Mouse (Mus musculus) lung, embryonic 14.5 days (tissue): ENCODE results near the gene Agmo. TPM values are rescaled to one million over a fixed set of nuclear protein-coding genes. Genes with fewer than 3 reads are reported as not detected.

Experiments used
- ATAC-seq: fragments of 200-750 bp; cut with Nextera tagmentation; 2 replicates; pipeline ENCODE4 v1.8.0; 2017; ENCODE audit warnings: mild to moderate bottlenecking, moderate TSS enrichment, moderate library complexity; ENCODE audit not compliant: insufficient read depth
- DNase-seq: peaks from one replicate; pipeline ENCODE4 v3.0.0-alpha.2; 2015
- H3K27ac ChIP-seq: fragments of 300-500 bp; sonication (generic); 2 replicates; pipeline ENCODE4 v1.5.1; 2014; ENCODE audit warnings: low read depth, mild to moderate bottlenecking, moderate library complexity
- H3K27me3 ChIP-seq: fragments of 300-500 bp; sonication (generic); 2 replicates; pipeline ENCODE4 v1.6.1; 2014; ENCODE audit warnings: low read length, control low read depth; ENCODE audit not compliant: insufficient read depth
- H3K36me3 ChIP-seq: fragments of 300-500 bp; sonication (generic); 2 replicates; pipeline ENCODE4 v1.6.1; 2014; ENCODE audit warnings: control low read depth; ENCODE audit not compliant: insufficient read depth
- H3K4me1 ChIP-seq: fragments of 300-500 bp; sonication (generic); 2 replicates; pipeline ENCODE4 v1.6.1; 2014; ENCODE audit warnings: antibody characterized with exemption, control low read depth; ENCODE audit not compliant: insufficient read depth
- H3K4me2 ChIP-seq: fragments of 300-500 bp; sonication (generic); 2 replicates; pipeline ENCODE4 v1.6.1; 2014; ENCODE audit warnings: mild to moderate bottlenecking
- H3K4me3 ChIP-seq: fragments of 300-500 bp; sonication (generic); 2 replicates; pipeline ENCODE4 v1.5.1; 2014; ENCODE audit warnings: low read depth, low read length
- H3K9ac ChIP-seq: fragments of 300-500 bp; sonication (generic); 2 replicates; pipeline ENCODE4 v1.6.1; 2014
- H3K9me3 ChIP-seq: fragments of 300-500 bp; sonication (generic); 2 replicates; pipeline ENCODE4 v1.6.1; 2016; ENCODE audit warnings: low read depth, low read length, control low read depth
- CTCF ChIP-seq: IDR thresholded peaks from 2 replicates; pipeline ENCODE4 v1.5.1; 2016; ENCODE audit warnings: antibody characterized with exemption, low read depth
- whole genome bisulfite sequencing: fragments of 180-500 bp; shearing (Covaris S2); extraction: QIAGEN DNeasy Blood & Tissue Kit; methylation state at CpG from one replicate; pipeline ENCODE4 v1.1.7; 2014; 5-methylcytosine and 5-hydroxymethylcytosine counted together
- polyA plus RNA-seq: library from polyadenylated mRNA; unstranded; fragments of >200 nt; fragmentation: Nextera tagmentation; extraction: Ambion mirVana; gene quantifications from 2 replicates; pipeline ENCODE4 v1.2.1, GENCODE M21; 2014

Gene Agmo
- polyA plus RNA-seq, 1 experiment from 2014 or later = 0.29 TPM

DNA sequence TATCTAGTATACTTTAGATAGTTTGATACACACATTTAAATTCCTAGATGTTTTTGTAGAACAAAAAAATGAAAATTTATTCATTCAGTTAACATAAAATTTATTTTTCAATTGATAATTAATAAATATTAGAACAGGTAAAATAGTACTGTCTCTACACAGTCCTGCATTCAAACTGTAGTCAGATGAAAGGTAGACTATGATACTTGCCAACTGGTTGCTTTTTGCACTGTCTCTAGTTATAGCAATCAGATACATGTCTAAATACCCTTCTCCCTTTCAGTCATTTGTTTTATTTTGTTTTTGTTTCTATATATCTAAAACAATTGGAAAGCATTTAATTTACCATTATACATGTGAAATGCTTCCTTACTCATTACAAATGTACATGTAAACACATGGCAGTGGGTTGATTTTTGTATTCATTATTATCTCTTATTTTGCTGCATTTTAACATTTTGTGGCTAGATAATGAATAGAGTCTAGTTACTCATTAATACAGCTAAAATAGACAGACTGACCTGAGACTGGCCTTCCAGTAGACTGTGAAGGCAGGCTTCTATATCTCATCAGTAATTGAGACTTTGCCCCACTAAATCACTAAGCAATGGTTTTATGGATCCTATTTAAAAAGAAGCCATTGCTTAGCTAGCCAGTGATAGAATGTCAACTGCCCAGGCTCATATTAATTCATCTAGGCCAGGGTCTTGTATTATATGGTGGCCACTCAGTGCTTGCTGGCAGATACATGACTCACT lies 18.5 kb downstream of the Agmo start:
- Histone ChIP-seq H3K9ac (no peak overlapping the region), H3K4me1 (no peaks in the 10 kb centered on the region), H3K36me3 (no peaks in the 10 kb centered on the region), H3K27ac (no peak overlapping the region), H3K9me3 (no peaks in the 10 kb centered on the region), H3K4me2 (no peak overlapping the region), H3K4me3 (no peak overlapping the region), H3K27me3 (no peaks in the 10 kb centered on the region)
- no peak for TF ChIP-seq CTCF
- ATAC-seq (no peak), DNase-seq (no peak)

DNA sequence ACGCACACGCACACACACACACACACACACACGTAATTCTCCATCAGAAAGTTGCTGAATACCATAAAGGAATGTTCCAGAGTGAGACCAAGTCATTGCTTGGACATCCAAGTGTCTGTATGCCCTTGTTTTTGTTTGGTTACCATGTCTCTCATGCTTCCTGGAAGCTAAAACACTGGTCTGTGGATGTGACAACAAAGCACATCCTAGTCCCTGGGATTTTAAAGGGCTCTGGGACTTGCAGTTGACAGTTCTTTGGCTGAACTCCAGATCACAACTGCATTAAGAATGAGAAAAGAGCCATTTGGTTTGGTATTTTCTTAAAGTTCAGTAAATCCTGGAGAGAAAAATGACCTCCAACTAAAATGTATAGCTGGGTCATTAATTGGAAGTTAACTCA lies 22.2 kb downstream of the Agmo start:
- ATAC-seq = peak; percentile 60; the same call in 1 of the 2 replicates
- no peaks in the 10 kb centered on the region for H3K36me3 ChIP-seq
- TF ChIP-seq CTCF = no peak
- 64% methylated on average over 3 of the region's 3 CpGs for WGBS
- no peak overlapping the region for H3K4me2 ChIP-seq
- no peaks in the 10 kb centered on the region for H3K9me3 ChIP-seq
- no peaks in the 10 kb centered on the region for H3K27me3 ChIP-seq
- H3K4me3 ChIP-seq = no peak overlapping the region
- H3K4me1 ChIP-seq = no peaks in the 10 kb centered on the region
- DNase-seq = peak; percentile 76
- H3K9ac ChIP-seq = no peak overlapping the region
- H3K27ac ChIP-seq = no peak overlapping the region

DNA sequence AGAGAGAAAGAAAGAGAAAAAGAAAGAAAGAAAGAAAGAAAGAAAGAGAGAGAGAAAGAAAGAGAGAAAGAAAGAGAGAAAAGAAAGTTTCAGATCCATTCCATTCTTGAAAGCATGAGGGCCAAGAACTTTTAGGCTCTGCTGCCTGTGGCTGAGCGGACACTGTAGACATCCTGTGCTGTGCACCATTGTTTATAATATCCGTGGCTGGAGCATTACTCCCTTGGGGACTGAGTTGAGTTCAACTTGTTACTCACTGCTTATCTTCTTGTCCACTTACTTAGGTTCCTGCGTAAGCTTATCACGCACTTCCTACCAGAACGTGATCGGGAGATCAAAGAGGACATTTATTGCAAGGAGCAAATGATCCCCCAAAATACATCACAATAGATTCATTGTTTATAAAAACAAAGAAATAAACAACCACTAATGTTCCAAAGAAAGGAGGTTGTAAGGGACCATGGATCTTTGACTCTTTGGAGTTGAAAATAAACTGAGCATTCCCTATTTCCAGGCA lies 27.3 kb downstream of the Agmo start:
- Histone ChIP-seq H3K27me3 (no peaks in the 10 kb centered on the region), H3K27ac (no peak overlapping the region), H3K4me3 (no peak overlapping the region), H3K9ac (no peak overlapping the region), H3K36me3 (no peaks in the 10 kb centered on the region), H3K9me3 (no peaks in the 10 kb centered on the region), H3K4me2 (no peak overlapping the region), H3K4me1 (no peaks in the 10 kb centered on the region)
- no peak for TF ChIP-seq CTCF
- 39% methylated on average over 6 of the region's 6 CpGs for WGBS
- ATAC-seq (no peak; the same call in 1 of the 2 replicates), DNase-seq (peak; percentile 57)

DNA sequence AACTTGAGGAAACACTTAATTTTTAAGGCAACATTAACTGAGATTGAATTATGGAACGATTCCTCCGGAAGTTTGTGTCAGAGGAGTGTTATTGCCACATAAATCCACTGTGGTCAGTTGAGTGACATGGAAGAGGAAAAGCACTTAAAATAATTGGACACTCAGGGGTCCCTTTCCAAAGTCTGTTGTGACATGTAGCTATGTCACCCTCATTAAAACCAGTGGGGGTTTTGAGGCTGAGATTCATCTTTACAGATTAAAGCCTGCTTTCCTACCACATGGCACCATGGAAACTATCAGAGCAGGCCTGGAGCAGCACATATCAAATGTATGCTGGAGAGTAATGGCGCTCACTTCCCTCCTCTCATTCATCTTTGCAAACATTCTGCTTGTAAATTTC lies 31.2 kb downstream of the Agmo start:
- peak; percentile 61 for DNase-seq
- WGBS = 30% methylated on average over 3 of the region's 3 CpGs

DNA sequence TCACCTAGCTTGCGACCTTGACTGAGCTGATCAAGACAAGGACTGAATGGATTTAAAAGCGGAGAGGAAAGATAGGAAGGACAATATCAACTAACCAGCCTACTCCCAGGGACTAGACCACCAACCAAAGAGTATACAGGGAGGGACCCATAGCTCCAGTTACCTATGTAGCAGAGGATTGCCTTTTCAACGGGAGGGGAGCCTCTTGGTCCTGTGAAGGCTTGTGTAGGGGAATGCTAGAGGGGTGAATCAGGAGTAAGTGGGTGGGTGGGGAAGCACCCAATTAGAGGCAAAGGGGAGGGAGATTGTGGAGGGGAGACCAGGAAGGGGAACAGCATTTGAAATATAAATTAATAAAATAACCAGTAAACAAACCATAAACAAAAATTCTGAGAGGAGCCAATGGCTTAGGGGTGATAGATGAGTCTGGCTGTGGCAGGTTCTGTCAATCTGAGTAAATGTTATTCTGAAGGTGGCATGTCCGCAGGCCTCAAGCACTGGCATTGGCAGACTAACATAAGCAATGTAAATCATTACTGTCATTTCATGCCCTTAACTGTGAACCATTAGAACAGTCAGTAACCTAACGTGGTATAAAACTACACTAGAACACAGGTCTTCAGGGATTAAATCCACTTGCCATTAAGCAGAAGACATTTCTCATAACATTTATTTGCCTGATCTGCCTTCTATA lies 32.7 kb downstream of the Agmo start:
- 75% methylated on average over 5 of the region's 5 CpGs for WGBS
- no peak for TF ChIP-seq CTCF
- DNase-seq = no peak

More for the DNA sequence above, 31.2 kb downstream of the Agmo start:
- Histone ChIP-seq H3K27ac (no peak overlapping the region), H3K36me3 (no peaks in the 10 kb centered on the region), H3K4me2 (no peak overlapping the region), H3K9ac (no peak overlapping the region), H3K9me3 (no peaks in the 10 kb centered on the region), H3K4me1 (no peaks in the 10 kb centered on the region), H3K4me3 (no peak overlapping the region), H3K27me3 (no peaks in the 10 kb centered on the region)
- no peak for TF ChIP-seq CTCF
- peak; percentile 35; the same call in 1 of the 2 replicates for ATAC-seq

DNA sequence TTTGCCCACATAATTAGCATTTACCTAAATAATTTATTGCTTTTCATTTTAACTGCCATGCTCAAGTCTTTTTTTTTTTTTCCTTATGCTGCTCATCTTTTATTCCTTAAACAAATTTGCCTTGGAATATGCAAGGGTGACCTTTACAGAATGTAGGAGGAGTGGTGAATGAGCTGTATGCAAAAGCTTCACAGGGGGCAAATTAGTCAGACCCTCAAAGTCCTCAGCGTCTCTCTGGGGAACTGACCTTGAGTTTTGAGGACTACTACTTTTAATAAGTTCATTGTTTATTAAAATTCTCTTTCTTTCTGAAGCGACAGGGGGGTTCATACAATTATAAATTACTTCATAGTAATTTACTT lies 33.2 kb downstream of the Agmo start:
- Histone ChIP-seq H3K27me3 (no peaks in the 10 kb centered on the region), H3K27ac (no peak overlapping the region), H3K4me3 (no peak overlapping the region), H3K4me2 (no peak overlapping the region), H3K4me1 (no peaks in the 10 kb centered on the region), H3K36me3 (no peaks in the 10 kb centered on the region), H3K9me3 (no peaks in the 10 kb centered on the region), H3K9ac (no peak overlapping the region)
- DNase-seq (no peak), ATAC-seq (no peak)
- TF ChIP-seq CTCF = no peak
- 56% methylated on average over 2 of the region's 2 CpGs for WGBS

More for the DNA sequence above, 32.7 kb downstream of the Agmo start:
- H3K27me3 ChIP-seq = no peaks in the 10 kb centered on the region
- ATAC-seq = no peak
- H3K9ac ChIP-seq = no peak overlapping the region
- no peaks in the 10 kb centered on the region for H3K36me3 ChIP-seq
- no peak overlapping the region for H3K4me3 ChIP-seq
- no peak overlapping the region for H3K4me2 ChIP-seq
- no peak overlapping the region for H3K27ac ChIP-seq
- no peaks in the 10 kb centered on the region for H3K9me3 ChIP-seq
- no peaks in the 10 kb centered on the region for H3K4me1 ChIP-seq

DNA sequence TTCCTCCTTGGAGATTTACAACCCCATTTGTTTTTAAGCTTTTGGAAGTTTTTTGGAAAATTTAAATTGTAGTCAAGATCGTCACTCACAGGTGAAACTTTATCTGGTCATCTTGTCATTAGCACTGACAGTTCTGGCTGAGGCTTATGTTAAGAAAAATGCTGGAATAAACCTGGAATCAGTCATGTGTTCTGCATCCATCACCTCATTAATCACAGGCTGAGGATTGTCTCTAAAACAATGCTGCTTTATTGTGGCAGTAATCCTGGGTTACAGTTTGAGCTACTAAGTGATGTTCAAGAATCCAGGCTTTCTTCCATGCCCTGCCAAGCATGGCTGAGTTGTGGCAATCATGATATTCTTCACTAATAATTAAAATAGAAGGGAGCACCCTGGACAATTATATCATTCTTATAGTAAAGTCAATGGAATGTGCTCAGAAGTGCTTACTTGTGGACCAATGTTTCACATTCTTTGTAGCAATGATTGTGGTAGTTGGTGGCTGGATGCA lies 65.6 kb downstream of the Agmo start:
- Histone ChIP-seq H3K36me3 (no peaks in the 10 kb centered on the region), H3K27ac (no peak overlapping the region), H3K4me1 (no peaks in the 10 kb centered on the region), H3K4me3 (no peak overlapping the region), H3K27me3 (no peaks in the 10 kb centered on the region), H3K9ac (no peak overlapping the region), H3K4me2 (no peak overlapping the region), H3K9me3 (no peaks in the 10 kb centered on the region)
- DNase-seq (no peak), ATAC-seq (no peak)
- WGBS = 27% methylated on average over 1 of the region's 1 CpGs
- no peak for TF ChIP-seq CTCF
